Mouse (Mus musculus): ENCODE measurements around the gene Zfp106. TPM values are rescaled to one million over a fixed set of nuclear protein-coding genes. Genes with fewer than 3 reads are reported as not detected.
A peak's percentile ranks its signal among the peaks of the same experiment; 100 is the strongest.

Zfp106 gene
- polyA plus RNA-seq, 1 experiment: 87.6 TPM

DNA sequence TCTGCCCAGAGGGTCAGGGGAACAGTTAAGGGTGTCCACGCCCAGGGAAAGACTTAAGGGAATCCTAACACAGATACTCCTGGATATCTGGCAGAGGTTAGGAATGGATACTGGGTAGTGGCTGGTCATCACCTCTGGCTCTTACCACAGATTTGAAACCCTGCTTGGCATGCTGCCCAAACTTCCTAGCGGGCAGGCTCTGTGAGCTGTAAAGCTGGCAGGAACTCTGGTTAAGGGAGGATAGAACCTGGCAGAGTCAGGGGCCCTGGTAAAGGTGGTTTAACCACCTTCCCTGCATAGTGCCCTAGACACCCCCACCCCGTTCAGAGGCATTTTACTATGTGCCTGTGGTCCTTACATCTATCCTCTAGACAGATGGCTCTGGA, 61.0 kb downstream of the Zfp106 start:
- TF ChIP-seq CTCF (IDR thresholded peaks at IDR 0.05; ENCODE audit: borderline replicate concordance, control insufficient read depth, extremely low read depth, insufficient read depth, low read length, poor library complexity): no peak
- TF ChIP-seq POLR2A (IDR thresholded peaks at IDR 0.05; ENCODE audit: control insufficient read depth, extremely low read depth, insufficient read depth, low read length, poor library complexity): no peak
- Histone ChIP-seq H3K27me3 (ENCODE audit: control insufficient read depth, insufficient read depth, low read length) (no peaks in the 10 kb centered on the region), H3K4me1 (replicated peaks; ENCODE audit: control insufficient read depth, insufficient read depth, low read length) (peaks cover 52% of the 10 kb centered on the region), H3K36me3 (ENCODE audit: control insufficient read depth, insufficient read depth, low read length) (peaks cover 16% of the 10 kb centered on the region), H3K4me3 (ENCODE audit: control insufficient read depth, insufficient read depth, low read length) (peak overlapping the region; percentile 44), H3K27ac (ENCODE audit: control insufficient read depth, insufficient read depth, low read length) (peak overlapping the region; percentile 97)
- 34% methylated on average over 3 of the region's 3 CpGs for WGBS
- DNase-seq: no peak

DNA sequence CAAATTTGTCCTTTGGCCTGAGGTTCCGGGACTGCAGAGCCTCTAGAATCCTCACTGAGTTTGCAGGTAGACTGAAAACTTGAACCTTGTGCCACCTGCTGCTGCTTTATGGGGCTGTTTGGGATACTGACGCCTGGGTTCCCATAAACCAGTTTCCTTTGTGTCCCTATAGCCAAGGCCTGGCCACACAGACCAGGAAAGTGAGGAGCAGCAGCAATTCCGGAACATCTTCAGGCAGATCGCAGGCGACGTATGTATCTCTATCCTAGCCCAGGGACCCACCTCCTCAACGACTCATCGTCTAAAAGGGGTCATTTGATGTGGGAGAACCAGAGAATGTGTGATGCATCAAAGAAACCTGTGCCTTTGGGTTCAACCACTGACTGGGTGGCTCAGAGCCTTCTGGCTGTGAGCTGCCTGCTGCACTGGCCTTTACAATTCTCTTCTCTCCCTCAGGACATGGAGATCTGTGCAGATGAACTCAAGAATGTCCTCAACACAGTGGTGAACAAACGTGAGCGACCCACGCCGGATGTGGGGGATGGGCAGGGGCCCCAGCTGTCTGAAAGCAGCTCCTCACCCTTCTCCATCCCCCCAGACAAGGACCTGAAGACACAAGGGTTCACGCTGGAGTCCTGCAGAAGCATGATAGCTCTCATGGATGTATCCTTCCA, 61.6 kb downstream of the Zfp106 start:
- Histone ChIP-seq H3K27ac (ENCODE audit: control insufficient read depth, insufficient read depth, low read length) (peak overlapping the region; percentile 97), H3K4me3 (ENCODE audit: control insufficient read depth, insufficient read depth, low read length) (peak overlapping the region; percentile 44), H3K4me1 (replicated peaks; ENCODE audit: control insufficient read depth, insufficient read depth, low read length) (peaks cover 55% of the 10 kb centered on the region), H3K36me3 (ENCODE audit: control insufficient read depth, insufficient read depth, low read length) (peaks cover 16% of the 10 kb centered on the region), H3K27me3 (ENCODE audit: control insufficient read depth, insufficient read depth, low read length) (no peaks in the 10 kb centered on the region)
- TF ChIP-seq POLR2A (IDR thresholded peaks at IDR 0.05; ENCODE audit: control insufficient read depth, extremely low read depth, insufficient read depth, low read length, poor library complexity) (no peak), CTCF (IDR thresholded peaks at IDR 0.05; ENCODE audit: borderline replicate concordance, control insufficient read depth, extremely low read depth, insufficient read depth, low read length, poor library complexity) (no peak)
- peak; percentile 83 for DNase-seq
- 9% methylated on average over 13 of the region's 13 CpGs for WGBS

DNA sequence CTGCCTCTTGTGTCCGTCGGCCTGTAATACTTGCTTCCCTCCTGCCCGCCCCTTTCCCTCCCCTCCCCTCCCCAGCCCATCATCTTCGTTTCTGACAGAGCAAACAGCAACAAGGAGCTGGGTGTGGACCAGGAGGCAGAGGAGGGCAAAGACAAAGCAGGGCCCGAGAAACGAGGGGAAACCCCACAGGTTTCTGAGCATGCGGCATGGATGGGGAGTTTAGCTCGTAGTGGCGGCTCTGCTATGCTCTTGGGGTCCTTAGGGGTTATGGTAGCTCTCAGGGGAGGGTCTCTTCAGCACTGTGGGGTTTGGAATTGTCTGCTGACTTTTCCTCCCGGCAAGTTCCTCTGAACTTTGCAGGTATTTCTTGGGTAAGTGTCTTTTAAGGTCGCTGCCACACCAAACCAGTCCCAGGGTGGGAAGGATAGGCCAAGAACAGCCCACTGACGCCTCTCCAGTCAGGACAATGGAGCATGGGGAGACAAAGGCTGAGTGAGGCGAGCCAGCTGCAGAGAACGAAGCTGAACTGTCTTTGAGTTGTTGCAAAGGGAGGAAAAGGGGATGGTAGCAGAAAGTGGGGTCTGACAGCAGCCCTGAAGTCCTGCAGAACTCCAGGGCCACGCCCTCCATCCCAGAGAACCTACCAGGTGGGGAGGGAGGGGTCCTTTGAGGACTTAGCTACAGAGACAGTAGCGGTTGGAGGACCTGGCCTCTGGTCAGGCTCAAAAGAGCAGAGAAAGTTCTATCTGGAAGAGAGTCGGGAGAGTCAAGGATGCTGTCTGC, 62.3 kb downstream of the Zfp106 start:
- WGBS: 24% methylated on average over 17 of the region's 17 CpGs
- DNase-seq: no peak
- H3K4me1 ChIP-seq (replicated peaks; ENCODE audit: control insufficient read depth, insufficient read depth, low read length): peaks cover 55% of the 10 kb centered on the region
- TF ChIP-seq POLR2A (IDR thresholded peaks at IDR 0.05; ENCODE audit: control insufficient read depth, extremely low read depth, insufficient read depth, low read length, poor library complexity): peak; percentile 27; the same call in 1 of the 2 replicates
- TF ChIP-seq CTCF (IDR thresholded peaks at IDR 0.05; ENCODE audit: borderline replicate concordance, control insufficient read depth, extremely low read depth, insufficient read depth, low read length, poor library complexity): no peak
- H3K27me3 ChIP-seq (ENCODE audit: control insufficient read depth, insufficient read depth, low read length): no peaks in the 10 kb centered on the region
- peaks cover 16% of the 10 kb centered on the region for H3K36me3 ChIP-seq (ENCODE audit: control insufficient read depth, insufficient read depth, low read length)
- H3K4me3 ChIP-seq (ENCODE audit: control insufficient read depth, insufficient read depth, low read length): peak overlapping the region; percentile 44
- H3K27ac ChIP-seq (ENCODE audit: control insufficient read depth, insufficient read depth, low read length): peak overlapping the region; percentile 97

DNA sequence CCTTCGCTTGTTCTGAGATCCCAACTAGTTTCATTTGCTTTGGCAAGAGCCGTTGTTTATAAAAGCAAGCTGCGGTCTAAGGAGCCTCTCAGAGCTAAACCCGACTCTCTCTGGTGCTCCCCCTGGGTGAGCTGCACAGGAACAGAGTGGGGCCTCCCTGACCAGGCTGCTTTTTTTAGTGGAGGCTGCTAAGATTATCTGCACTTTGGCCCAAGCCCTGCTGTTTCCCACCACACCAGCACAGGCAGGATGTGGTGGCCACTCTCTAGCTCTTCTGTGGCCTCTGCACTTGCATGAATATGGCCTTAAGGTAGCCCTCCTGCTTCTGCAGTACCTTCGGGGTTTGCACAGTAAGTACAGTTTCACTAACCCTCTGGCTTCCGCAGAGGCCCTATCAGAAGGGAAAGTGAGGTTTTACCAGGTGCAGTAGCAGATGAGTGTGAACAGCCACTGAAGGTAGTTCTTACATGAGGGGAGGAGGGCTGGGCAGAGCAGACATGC, 63.6 kb downstream of the Zfp106 start:
- H3K36me3 ChIP-seq (ENCODE audit: control insufficient read depth, insufficient read depth, low read length): peaks cover 8% of the 10 kb centered on the region
- H3K27ac ChIP-seq (ENCODE audit: control insufficient read depth, insufficient read depth, low read length): peak overlapping the region; percentile 97
- peaks cover 63% of the 10 kb centered on the region for H3K4me1 ChIP-seq (replicated peaks; ENCODE audit: control insufficient read depth, insufficient read depth, low read length)
- under 1% methylated on average over 6 of the region's 6 CpGs for WGBS
- H3K27me3 ChIP-seq (ENCODE audit: control insufficient read depth, insufficient read depth, low read length): no peaks in the 10 kb centered on the region
- peak; percentile 79 for DNase-seq
- peak overlapping the region; percentile 28; the same call in 1 of the 2 replicates for H3K4me3 ChIP-seq (ENCODE audit: control insufficient read depth, insufficient read depth, low read length)
- TF ChIP-seq CTCF (IDR thresholded peaks at IDR 0.05; ENCODE audit: borderline replicate concordance, control insufficient read depth, extremely low read depth, insufficient read depth, low read length, poor library complexity) (no peak), POLR2A (IDR thresholded peaks at IDR 0.05; ENCODE audit: control insufficient read depth, extremely low read depth, insufficient read depth, low read length, poor library complexity) (peak; percentile 73; the same call in 1 of the 2 replicates)

DNA sequence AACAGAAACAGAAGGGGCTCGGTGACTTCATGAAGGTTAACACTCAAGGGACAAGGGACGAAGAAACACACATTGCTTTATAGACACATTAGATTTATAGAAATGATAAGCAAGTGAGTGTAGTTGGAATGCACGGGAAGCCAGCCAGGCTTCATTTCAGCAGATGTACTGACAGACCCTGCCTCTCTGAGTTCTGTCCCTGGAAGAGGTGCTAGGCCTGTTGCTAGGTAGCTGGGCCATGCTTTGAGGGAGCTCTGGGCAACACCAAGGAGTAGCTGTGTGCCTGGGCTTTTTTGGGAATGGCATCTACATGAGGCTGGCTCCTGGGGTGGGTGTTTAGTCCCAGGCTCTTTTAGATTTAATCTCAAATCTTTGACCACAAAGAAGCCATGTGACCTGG, 67.1 kb downstream of the Zfp106 start:
- TF ChIP-seq CTCF (IDR thresholded peaks at IDR 0.05; ENCODE audit: borderline replicate concordance, control insufficient read depth, extremely low read depth, insufficient read depth, low read length, poor library complexity) (no peak), POLR2A (IDR thresholded peaks at IDR 0.05; ENCODE audit: control insufficient read depth, extremely low read depth, insufficient read depth, low read length, poor library complexity) (no peak)
- Histone ChIP-seq H3K27me3 (ENCODE audit: control insufficient read depth, insufficient read depth, low read length) (no peaks in the 10 kb centered on the region), H3K4me3 (ENCODE audit: control insufficient read depth, insufficient read depth, low read length) (no peak overlapping the region), H3K27ac (ENCODE audit: control insufficient read depth, insufficient read depth, low read length) (no peak overlapping the region), H3K36me3 (ENCODE audit: control insufficient read depth, insufficient read depth, low read length) (no peaks in the 10 kb centered on the region), H3K4me1 (replicated peaks; ENCODE audit: control insufficient read depth, insufficient read depth, low read length) (peaks cover 38% of the 10 kb centered on the region)
- WGBS: 81% methylated on average over 3 of the region's 3 CpGs
- no peak for DNase-seq

DNA sequence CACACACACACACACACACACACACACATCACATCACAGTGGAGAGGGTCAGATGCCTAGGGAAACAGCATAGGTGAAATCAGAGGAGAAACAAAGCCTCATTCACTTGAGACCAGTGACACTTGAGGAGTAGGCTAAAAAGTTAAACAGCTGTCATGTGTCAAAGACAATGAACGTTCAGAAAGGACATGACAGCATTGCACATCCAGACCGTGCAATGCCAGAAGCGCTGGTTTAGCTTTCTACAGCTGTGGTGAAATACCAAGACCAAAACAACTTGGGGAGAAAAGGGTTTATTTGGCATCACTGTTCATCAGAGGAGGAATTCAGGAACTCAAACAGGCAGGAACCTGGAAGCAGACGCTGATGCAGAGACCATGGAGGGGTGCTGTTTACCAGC, 70.4 kb downstream of the Zfp106 start:
- TF ChIP-seq POLR2A (IDR thresholded peaks at IDR 0.05; ENCODE audit: control insufficient read depth, extremely low read depth, insufficient read depth, low read length, poor library complexity) (no peak), CTCF (IDR thresholded peaks at IDR 0.05; ENCODE audit: borderline replicate concordance, control insufficient read depth, extremely low read depth, insufficient read depth, low read length, poor library complexity) (no peak)
- Histone ChIP-seq H3K36me3 (ENCODE audit: control insufficient read depth, insufficient read depth, low read length) (no peaks in the 10 kb centered on the region), H3K4me1 (replicated peaks; ENCODE audit: control insufficient read depth, insufficient read depth, low read length) (peaks cover 22% of the 10 kb centered on the region), H3K27me3 (ENCODE audit: control insufficient read depth, insufficient read depth, low read length) (no peaks in the 10 kb centered on the region), H3K27ac (ENCODE audit: control insufficient read depth, insufficient read depth, low read length) (no peak overlapping the region), H3K4me3 (ENCODE audit: control insufficient read depth, insufficient read depth, low read length) (no peak overlapping the region)
- 67% methylated on average over 4 of the region's 4 CpGs for WGBS
- no peak for DNase-seq
